Mouse (Mus musculus): ENCODE measurements around the gene Gm9944. TPM values are rescaled to one million over a fixed set of nuclear protein-coding genes. Genes with fewer than 3 reads are reported as not detected.

Gene Gm9944
- total RNA-seq, 2 experiments from 2014 or later: not detected

DNA sequence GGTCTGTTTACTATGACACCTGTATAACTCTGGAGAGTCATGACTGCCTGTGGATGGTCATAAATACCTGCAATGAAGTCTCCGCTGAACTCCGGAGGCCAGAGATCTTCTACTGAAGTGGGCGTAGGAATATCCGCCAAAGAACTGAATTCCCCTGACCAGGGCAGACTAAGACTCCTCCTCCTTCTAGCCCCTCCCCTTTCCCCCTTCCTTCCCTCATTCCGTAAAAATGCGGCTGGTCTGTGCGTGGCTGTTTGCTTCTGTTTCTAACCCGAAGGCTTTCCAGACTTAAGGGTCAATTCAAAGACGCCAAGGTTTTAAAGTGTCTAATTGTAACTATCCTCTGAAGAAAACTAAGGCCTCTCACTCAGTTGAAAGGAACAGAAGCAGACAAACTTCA, 44.8 kb downstream of the Gm9944 start, which contains the start of gene Pramef12:
Pramef12 (minus strand) TSS at position 175 of the 400 bp plus-strand sequence.
- Histone ChIP-seq H3K4me3 (no peak within 1 kb of the TSS), H3K27ac (no peak within 1 kb of the TSS)
- DNase-seq (ENCODE audit: low spot score in 2 of 2): no peak
- no peak for TF ChIP-seq CTCF (conservative IDR thresholded peaks at IDR 0.05)

DNA sequence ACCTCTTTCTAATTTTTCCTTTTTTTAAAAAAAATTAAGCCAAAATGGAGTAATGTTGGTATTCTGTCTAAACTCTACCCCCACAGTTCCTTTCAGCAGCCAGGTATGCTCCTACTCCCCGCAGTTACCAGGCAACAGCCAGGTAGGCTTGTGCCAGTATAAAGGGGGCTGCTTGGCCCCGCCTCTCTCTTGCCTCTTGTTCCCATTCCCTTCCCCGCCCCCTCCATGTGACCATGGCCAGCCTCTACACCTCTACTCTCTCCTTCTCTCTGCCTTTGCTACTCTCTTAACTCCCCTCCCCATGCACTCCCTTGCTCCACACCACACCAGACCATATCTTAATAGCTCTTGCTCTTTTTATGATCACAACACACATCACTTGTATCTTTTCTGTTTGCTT, 46.9 kb downstream of the Gm9944 start:
- no peak overlapping the region for H3K27ac ChIP-seq
- no peak for TF ChIP-seq CTCF (conservative IDR thresholded peaks at IDR 0.05)
- no peak overlapping the region for H3K4me3 ChIP-seq
- no peak for DNase-seq (ENCODE audit: low spot score in 2 of 2)

DNA sequence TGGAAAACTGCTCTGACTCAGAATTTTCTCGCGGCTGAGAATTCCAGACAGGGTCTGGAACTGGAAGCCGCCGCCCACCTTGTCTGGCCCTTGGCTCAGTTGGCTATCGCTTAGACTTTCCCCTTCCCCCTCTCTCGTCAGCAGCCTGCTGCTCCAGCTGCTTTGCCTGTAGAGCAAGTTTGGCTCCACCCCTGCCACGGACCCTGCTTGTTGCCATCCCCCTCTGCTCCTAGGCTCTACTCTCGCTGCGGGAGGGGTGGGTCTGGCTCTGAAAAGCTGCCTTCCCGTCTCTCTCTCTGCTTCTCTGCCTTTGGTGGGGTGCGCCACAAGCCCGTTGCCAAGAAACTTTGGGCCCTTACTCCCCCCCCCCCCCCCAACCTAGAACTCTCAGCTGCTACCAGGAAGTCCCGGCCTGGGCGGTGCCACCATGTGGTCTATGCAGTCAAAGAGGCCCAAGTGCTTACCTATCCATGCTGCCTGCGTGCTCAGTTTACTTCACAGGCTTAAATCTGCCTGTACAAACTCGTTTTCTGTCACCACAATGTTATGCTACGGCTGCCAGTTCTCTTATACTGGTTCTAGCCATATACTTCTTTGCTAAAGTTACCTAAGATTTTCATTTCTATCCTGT, 48.5 kb downstream of the Gm9944 start:
- Histone ChIP-seq H3K27ac (no peak overlapping the region), H3K4me3 (no peak overlapping the region)
- no peak for DNase-seq (ENCODE audit: low spot score in 2 of 2)
- TF ChIP-seq CTCF (conservative IDR thresholded peaks at IDR 0.05): no peak

Other genes with a start within 250 kb of the Gm9944 start
- not detected for gene C87977, start 240.0 kb downstream of the Gm9944 start, total RNA-seq (2021)
- not detected for gene Pramel5, start 172.8 kb downstream of the Gm9944 start, total RNA-seq (2021)
- gene Gm13128, start 123.1 kb downstream of the Gm9944 start, total RNA-seq (2021): not detected
- gene Gm13119, start 95.4 kb downstream of the Gm9944 start, total RNA-seq (2021): not detected
- not detected for gene Pramef20, start 75.4 kb downstream of the Gm9944 start, total RNA-seq (2021)
- not detected for gene Pramef12, start 44.9 kb downstream of the Gm9944 start, total RNA-seq (2021)
- gene 1700012P22Rik, start 14.5 kb downstream of the Gm9944 start, total RNA-seq (2021): not detected
- gene Aadacl3, start 10.4 kb upstream of the Gm9944 start, total RNA-seq (2021): not detected
- gene 9430007A20Rik, start 66.5 kb upstream of the Gm9944 start, total RNA-seq (2021): not detected
- not detected for gene Gm13124, start 111.8 kb upstream of the Gm9944 start, total RNA-seq (2021)
- gene Aadacl4, start 160.4 kb upstream of the Gm9944 start, total RNA-seq (2021): not detected
- not detected for gene Gm436, start 233.1 kb upstream of the Gm9944 start, total RNA-seq (2021)

Data from layer of hippocampus, adult 2 months (tissue).